Mouse (Mus musculus): ENCODE measurements around the gene Slc25a13.

The Slc25a13 gene

DNA sequence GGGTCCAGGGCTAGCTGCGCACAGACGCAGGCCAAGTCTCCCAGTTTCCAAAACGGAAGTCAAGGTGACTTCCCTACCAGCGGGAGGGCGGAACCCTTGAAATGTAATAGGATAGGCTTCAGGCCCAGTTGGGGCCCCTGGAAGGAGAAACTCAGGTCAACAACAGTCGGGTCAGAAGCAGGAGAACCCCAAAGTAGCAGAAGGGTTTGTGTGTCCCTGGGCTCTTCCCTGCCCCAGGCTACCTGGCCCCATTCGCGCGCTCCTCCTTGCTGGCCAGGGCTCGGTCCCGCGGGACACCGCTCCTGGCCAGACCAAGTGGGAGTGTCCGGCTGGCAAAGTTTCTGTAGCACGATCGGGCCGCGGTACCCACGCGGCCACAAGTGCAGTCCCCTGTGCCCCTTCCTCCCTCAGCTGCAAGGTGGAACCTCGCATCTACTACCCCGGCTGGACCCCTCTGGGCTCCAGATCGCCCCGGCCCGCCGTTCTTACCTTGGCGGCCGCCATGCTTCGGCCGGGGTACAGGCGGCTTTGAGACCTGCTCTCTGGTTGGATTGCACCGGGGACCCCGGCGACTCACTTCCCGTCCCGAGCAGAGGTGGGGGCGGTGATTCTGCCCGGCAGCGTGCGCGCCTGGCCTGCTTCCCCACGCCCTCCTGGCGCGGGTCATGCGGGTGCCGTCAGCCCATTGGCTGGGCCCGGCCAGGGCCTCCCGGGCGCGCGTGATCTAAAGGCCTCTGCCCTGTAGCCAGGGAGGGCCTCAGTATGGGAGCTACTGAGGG, at the start of gene Slc25a13:
Slc25a13 (minus strand) TSS at position 667 of the 779 bp plus-strand sequence.
- DNase-seq (ENCODE audit: low read depth, low spot score), result no peak

DNA sequence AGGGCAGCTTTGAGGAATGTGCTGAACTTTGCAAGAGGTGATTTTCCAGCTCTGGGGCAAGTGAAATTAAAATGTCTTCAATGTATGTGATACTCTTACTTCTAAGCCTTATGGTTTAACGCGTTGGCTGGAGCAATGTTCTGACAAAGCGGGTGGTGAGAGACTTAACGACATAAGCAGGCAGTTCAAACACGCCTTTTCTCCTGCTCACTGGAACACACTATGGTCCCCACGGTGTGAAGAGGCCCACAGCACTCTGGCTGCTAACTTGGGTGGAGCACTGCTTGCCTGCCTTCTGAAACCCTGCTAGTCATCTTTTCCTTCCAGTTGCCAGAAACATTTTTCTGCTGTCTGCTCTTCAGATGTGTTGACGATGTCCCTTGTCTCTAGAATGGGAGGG, 48.8 kb upstream of the Slc25a13 start:
- no peak for DNase-seq (ENCODE audit: low read depth, low spot score)

DNA sequence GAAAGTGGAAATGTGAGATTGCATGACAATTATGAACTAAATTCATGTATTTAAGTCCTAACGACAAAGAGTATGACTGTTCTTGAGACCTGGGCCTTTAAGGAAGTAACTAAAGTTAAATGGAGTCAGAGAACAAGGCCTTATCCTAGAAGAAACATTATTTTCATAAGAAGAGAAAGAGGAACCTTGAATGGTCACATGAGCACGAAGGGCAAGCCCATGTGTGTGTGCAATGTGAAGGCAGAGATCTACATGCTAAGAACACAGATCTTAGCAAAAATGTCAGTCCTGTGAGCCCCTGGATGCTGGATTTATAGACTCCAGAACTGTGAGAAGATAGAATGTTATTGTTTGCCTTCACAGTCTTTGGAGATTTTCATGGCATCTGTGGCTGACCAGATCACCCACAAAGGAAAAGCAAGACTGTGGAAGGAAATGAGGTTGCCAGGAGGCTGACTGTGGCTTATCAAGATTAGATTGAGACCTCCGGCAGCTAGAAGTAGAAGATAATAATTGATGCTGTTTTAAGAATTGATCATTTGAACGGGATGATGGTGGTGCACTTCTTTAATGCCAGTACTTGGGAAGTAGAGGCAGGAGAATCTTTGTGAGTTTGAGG, 46.4 kb upstream of the Slc25a13 start:
- DNase-seq (ENCODE audit: low read depth, low spot score), result no peak

DNA sequence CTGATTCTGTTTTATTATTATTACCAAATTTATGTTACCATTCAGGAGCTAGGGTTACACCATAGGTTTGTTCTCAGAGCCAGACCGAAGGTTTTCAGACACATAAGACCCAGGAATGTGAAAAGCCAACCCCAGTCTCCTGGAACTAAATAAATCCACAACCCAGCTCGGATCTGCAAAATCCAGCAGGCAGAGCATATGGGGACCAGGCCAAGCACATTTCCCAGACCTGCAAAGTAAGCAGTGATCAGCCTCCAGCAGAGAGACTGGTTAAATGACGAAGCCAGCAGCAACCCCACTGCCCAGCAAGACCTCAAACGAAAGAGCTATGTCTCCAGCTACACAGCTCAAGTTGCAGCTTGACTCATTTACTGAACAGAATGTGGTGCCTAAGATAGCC, 43.9 kb upstream of the Slc25a13 start:
- DNase-seq (ENCODE audit: low read depth, low spot score), result no peak

DNA sequence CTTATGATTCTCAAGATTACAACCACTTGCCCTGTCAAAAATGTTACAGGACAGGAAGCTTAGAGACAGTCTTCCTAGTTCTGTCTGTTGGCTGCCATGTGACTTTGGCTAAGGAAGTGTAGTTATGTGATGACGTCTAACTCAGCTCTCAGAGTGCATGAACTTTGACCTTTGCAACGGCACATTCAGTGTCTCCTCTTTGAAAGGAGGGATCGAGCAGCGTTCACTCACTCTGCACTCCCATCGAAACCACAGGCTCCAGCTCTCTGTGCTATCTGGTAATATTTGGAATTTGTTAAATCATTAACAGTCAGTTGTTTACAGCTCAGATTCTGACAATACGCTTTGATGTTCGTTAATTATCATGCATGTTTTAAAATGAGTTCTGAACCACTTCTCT, 31.5 kb upstream of the Slc25a13 start:
- DNase-seq (ENCODE audit: low read depth, low spot score), result no peak

DNA sequence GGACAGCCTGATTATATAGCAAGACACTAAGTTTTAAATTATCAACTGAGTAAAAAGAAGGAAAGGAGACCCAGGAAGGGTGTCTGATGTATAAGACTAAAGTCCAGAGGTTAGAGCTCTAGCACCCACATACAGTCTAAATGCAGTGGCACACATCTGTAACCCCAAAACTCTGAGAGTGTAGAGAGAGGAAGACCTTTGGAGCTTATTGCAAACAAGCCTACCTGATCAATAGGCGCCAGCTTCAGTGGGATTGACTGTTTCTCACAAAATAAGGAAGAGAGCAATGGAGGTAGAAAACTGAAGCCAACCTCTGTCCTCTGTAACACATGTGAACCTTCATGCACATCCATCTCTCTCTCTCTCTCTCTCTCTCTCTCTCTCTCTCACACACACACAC, 26.9 kb upstream of the Slc25a13 start:
- DNase-seq (ENCODE audit: low read depth, low spot score), result no peak

DNA sequence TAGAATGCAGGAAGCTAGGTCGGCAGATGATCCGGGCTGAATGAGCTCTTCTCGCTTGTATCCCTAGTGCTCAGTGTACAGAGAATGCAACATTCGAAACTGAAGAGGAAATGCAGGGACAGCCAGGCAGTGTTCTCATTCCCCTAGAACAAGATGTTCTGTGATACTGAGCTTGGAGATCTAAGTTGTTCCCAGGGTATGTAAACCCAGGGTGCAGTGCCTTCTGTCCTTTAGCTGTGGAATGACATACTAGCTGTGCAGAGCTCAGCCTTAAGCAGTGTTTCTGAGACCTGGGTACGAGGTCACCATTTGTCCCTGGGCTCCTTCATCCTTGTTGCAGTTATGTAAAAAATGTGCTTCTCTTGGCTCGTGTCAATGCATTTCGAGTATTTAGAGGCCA, 25.1 kb upstream of the Slc25a13 start:
- no peak for DNase-seq (ENCODE audit: low read depth, low spot score)

DNA sequence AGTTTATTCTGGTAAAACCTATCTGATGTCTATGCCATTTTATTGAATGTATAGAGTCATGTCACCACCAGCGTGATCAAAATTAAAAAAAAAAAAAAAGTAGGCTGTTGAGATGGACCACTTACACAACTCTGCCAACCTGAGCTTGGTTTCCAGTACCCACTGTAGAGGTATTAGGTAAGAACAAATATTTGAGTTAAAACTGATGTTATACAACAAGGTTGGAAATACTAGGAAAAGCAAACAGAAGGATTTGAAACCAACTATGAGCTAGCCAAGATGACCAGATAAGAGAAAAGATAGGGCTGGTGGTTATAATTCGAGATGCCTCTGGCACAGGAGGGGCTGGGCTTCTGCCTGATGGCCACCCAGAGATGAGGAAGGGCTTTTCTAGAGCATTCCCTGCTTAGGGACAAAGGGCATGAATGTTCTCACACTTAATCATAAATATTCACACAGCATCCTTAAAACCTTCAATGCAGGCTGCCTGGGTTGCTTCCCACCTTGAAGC, 19.9 kb upstream of the Slc25a13 start:
- no peak for DNase-seq (ENCODE audit: low read depth, low spot score)

DNA sequence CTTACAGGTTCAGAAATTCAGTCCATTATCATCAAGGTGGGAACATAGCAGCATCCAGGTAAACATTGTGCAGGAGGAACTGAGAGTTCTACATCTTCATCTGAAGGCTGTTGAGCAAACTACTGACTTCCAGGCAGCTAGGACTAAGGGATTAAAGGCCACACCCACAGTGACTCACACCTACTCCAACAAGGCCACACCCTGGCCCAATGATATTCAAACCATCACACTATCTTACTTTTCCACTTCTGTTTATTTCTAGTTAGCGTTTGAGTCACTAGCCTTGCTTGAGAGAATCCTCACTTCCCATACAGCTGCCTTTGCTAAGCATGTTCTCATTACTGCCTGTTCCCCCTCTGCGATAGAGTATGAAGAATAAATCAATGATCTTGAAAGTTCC, 13.3 kb upstream of the Slc25a13 start:
- DNase-seq (ENCODE audit: low read depth, low spot score), result no peak

DNA sequence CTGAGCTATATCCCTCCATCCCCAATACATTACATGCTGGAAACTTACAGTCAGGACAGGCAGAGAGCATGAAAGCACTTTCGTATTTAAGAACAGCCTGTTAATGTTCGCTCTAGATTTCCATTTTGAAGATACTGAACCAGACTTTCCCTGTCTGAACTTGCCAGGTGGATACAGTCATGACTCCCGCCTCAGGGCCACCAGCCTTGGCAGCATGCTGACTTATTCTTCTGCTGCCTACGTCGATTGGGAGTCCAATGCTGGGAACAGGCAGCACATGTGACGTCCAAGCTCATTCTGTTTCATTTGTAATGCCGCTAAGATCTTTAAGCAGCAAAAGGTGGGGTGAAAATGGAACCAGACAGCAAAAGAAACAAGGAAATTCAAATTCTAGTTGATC, 5.7 kb upstream of the Slc25a13 start:
- no peak for DNase-seq (ENCODE audit: low read depth, low spot score)

DNA sequence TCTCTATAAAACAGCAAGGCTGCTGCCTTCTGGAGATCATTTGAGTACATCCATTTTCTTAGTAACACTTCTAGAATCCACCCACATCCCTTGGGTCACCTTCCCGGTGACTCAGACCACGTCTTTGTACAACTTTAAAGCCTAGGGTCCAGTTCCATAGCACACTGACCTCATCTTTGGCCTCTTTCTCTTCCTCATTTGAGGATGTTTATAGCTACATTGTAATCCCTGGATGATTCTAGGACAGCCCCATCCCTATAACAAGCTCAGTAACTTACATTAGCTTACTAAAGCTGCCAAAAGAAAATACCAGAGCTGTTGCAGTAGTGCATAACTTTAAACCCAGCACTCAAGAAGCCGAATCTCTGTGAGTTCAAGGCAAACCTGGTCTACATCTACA, 3.6 kb upstream of the Slc25a13 start:
- no peak for DNase-seq (ENCODE audit: low read depth, low spot score)

DNA sequence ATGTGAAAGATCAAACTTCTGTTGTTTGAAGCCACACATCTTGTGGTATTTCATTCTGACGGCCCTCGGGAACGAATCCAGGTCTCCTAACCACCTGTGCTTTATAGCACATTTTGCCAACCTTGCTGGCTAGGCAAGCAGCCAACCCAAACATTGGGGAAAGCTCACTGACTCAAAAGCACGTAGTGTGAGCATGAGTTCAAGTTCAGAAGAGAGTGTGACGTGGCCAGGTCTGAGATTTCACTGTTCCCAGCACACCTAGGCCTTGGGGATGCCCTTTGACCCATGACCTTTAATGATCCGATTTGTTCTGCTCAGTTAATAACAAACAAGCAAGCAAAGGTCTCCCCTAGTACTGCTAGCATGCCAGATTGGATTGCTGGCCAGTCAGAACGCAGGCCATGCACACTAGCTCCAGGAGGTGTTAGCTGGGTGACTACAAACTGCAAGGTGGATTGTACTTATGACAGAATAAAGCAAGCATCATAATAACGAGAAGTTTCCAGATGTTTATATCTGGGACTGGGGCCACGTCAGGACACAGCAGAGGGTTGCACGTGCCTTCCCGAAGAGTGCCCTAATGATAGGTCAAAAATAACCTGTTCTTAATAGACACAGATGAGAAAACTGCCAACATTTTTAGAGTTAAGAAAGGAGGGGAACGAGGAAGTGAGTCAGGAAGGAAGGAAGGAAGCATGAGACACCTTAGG, 2.8 kb upstream of the Slc25a13 start:
- DNase-seq (ENCODE audit: low read depth, low spot score), result no peak

DNA sequence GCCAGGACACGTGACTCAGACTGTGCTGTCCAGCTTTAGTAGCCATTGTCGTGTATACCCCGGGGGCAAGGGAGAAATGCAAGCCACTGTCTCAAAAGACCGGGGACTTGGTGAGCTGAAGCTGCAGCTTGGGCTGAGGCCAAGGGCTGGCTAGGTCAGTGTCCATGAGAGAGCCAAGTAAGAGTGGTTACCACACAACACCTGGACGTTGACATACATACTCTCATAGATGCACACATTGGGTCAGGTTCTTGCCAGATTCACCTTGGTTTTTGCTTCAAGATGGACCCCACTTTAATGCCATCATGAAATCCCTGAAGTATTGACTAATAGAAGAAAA, 283 bp upstream of the Slc25a13 start:
- DNase-seq (ENCODE audit: low read depth, low spot score), result no peak

DNA sequence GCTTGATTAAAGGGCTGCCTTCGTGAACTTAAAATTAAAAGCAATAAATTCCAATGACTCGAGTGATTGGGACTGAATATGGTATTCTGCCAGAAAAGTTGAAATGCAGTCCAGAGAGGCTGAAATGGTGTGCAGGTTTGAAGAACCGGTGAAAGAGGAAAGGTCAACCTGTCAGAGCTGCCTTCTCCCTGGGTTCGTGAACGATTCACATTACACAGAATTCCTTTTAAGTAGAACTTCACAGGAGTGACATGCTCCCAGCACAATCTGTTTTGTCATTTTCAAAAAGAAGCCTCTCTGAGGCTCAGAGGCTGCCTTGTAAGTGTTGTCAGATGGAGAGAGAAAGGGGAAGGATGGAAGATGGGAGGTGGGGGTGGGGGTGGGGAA, 860 bp downstream of the Slc25a13 start:
- no peak for DNase-seq (ENCODE audit: low read depth, low spot score)

DNA sequence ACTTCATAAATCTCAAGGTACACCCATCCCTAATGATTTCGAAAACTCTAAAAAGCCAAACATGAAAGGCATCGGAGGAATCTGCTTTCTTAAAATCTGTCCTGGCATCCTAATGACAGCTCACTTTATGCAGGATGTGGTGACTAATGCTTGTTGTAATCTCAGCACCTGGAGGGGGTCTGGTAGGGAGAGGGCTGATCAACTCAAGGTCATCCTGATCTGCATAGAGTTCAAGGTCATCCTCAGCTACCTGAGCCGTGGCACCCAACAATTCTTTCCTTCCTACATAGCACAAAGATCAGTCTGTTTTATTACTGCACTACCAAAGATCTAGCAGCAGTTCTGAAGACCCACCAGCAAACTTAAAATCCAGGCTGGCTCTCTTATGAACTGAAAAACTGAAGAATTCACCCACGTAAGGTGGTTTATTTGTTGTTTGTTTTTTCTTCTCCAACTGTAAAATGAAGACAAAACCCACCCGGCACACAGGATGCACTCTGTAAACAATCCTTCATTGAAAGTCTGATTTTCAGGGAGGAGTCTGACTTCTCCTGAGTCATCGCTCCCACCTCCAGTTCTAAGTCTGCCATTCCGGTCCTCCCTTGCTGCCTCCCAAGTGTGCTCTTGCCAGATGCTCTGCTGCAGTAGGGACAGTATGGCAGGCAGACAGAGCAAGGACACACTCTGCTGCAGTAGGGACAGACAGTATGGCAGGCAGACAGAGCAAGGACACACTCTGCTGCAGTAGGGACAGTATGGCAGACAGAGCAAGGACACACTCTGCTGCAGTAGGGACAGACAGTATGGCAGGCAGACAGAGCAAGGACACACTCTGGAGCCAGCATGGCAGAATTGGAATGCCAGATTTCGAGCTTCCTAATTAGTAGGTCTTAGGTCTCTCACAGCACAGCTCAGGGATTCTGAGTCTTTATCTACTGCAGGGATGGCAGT, 4.3 kb downstream of the Slc25a13 start:
- DNase-seq (ENCODE audit: low read depth, low spot score), result no peak

DNA sequence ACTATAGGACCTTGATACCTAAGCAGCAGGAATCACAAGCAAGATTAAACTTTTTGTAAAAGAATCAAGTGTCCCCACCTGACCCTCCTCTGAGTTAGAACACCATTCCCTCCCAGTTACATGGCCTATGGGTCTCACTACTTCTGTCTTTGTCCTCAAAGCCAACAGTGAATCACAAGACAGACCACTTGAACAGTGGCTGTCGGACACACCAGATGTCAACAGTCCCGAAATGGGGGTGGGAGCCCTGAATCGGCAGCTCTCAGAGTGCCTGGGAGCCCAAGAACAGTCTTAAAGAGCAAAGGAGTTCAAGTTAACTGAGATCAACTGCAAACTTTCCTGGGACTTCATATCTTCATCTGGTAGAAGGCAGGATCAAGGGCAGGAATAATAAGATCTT, 5.0 kb downstream of the Slc25a13 start:
- no peak for DNase-seq (ENCODE audit: low read depth, low spot score)

DNA sequence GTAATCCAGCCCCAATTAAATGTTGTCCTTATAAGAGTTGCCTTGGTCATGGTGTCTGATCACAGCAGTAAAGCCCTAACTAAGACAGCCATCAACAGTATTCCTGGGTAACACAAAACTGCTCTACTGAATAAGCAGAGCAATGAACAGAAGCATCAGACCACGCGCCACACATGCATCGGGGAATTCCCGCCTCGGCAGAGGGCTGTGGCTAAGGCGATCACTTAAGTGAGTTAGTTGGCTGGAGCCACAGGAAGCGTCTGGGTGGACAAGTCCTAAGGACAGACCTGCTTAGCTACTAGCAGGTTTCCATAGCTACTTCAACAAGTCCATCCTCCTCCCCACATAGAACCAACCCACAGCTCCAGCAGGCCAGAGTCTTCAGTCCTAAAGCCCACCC, 6.3 kb downstream of the Slc25a13 start:
- DNase-seq (ENCODE audit: low read depth, low spot score), result no peak

DNA sequence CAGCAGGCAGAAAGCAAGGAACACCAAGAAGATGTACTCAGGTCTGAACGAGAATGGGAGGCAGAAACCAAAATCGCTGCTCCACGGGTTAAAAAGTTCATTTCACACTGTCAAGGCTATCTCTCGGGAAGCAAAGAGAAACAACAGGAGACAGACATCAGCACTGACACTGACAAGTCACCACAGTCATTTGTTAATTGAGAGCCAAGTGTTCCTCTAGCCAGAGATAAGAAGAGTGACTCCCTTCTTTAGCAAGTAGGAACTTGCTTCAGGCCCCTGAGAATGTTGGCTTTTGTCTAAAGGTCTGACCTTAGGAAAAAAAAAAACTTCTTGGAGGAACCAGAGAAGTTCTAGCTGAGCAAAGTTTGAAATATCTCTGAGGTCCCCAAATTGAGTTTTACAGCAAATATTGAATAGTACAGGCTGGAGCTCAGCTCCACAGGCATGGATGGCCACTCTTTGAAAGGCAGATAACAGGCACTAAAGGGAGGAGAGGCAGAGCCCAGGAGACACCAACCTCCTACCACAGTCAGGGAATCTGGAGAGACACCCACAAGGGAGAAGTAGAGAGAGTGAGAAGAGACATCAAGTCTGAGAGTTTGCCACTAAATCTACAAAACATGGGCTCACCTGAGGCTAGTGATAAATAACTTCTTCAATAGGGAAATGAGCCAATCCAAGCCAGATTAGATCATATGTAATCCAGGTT, 8.5 kb downstream of the Slc25a13 start:
- DNase-seq (ENCODE audit: low read depth, low spot score), result no peak

DNA sequence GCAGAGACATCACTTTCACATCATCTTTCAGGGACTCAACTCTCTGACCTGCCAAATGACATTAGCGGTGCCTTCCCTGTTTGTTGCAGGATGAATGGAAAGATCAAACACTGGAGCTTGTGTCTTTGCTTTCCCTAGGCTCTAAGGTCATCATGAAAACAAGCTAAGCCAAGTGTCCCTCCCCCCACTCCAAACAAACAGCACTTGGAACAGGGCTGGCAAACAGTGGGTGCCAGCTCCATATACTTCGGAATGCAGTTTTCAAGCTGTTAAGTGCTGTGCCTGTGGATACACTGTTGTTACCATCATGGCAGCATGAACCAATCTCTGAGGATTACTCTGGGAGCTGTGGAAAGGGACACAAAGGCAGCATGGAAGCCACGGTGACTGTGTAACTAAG, 9.1 kb downstream of the Slc25a13 start:
- DNase-seq (ENCODE audit: low read depth, low spot score), result no peak

DNA sequence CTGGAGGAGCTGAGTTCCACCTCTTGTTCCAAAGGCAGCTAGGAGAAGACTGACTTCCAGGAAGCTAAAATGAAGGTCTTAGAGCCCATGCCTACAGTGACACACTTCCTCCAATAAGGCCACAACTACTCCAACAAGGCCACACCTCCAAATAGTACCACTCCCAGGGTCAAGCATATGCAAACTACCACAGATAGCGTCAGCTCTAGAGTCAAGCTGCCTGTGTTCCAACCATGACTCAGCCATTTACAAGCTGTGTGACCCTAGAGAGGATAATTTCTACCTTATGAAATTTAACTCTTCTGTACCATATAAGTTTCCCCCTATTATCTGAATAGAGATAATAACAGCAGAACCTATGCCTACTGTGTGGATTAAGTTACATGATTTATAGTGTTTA, 9.6 kb downstream of the Slc25a13 start:
- DNase-seq (ENCODE audit: low read depth, low spot score), result no peak

DNA sequence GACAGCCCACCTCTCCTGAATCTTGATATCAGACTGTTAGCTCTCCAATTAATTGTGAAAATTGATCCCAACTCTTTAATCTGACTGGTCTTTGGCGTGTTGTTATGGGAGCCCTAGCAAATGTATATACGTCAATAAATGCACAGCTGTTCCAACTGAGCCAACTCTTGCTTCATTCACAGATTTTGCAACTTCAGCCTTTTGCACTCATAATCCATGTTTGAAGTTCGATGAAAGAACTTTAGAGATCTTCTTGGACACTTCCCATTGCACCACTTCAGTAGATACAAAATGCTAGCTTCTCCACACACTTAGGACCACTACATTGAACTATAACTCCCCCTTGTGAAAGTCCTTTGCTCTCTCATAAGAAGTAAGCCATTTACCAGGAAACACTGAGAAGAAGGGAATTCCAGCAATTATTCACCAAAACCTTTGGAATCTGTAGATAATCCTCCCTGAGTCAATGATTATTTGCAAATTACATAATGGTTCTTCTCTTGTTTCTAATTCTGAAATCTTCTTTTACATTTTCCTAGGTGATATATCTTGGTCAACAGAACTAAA, 11.3 kb downstream of the Slc25a13 start:
- no peak for DNase-seq (ENCODE audit: low read depth, low spot score)

Data from retina, adult 2 months (tissue).